Mouse (Mus musculus): ENCODE measurements around the gene Nhej1.

Nhej1 gene

GRCm38 (mm10) chr1:75125418-75125817, 418 bp upstream of the Nhej1 start:
- DNase-seq (ENCODE audit: low read depth) = no peak

DNA sequence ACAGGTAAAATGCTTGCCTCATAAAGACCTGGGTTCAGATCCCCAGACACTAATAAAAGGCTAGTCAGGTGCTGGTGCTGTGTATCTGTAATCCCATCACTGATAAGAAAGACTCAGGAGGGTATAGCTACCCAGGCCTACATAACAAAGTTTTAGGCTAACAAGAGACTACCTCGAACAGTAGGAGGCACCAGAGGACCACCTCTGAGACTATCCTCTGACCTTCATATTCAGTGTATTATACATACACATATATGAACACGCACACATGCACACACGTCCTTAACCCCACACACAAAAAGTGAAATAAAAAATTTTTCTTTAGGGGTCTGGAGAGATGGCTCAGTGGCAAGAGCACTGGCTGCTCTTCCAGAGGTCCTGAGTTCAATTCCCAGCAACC, 2.8 kb downstream of the Nhej1 start:
- no peak for DNase-seq (ENCODE audit: low read depth)

- no peak for DNase-seq (ENCODE audit: low read depth)
These were observed 72.9 kb downstream of the Nhej1 start for GRCm38 (mm10) chr1:75052091-75052490.

DNA sequence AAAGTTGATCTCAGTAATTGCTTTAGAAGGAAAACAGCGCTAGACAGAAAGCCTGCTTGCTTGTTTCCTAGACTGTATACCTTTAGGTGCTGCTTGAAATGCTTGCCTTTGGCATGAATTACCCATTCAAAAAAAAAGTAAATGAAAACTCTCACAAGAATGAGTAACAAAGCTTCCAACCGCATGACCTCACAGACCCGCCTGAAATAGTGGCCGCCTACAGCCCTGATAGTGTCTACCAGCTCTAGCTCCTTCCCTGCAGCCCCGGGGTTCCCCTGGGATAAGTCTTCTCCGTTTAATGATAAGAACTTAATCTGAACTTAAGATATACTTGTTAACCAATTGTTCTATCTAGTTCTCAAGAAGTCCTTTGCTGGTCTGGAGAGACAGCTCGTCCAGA, 73.6 kb downstream of the Nhej1 start:
- no peak for DNase-seq (ENCODE audit: low read depth)

DNA sequence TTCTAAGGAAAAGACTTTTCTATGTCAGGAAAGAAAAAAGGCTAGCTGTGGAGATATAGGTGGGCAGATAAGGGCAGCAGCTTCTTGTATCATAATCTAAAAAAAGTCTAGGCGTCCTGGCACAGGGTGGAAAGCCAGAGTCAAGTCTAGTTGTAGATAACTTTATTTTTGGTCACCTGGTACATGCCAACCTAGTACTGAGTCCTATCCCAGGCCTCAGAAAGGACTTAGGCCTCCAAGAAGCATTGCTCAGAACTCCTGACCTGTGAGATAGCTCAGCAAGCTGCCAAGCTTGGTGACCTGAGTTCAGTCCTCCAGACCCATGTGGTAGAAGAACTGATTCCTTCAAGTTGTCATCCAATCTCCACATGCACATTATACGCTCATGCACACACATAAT, 76.4 kb downstream of the Nhej1 start:
- no peak for DNase-seq (ENCODE audit: low read depth)

DNA sequence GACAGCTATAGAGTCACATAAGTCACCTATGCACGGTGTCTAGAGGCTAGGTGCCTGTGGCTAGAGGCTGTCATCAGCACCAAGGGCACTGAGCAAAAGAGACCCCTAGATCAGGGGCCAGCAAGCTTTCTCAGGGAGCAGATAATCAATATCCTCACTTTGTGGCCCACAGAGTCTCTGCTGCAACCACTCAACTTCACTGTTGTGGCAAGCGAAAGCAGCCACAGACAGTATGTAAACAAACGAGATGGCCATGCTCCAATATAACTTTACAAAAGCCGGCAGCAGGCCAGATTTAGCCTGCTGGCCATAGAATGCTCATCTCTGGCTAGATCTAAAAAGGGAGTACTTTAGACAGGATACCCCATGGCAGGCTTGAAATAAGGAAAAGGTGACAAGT, 77.0 kb downstream of the Nhej1 start:
- DNase-seq (ENCODE audit: low read depth) = no peak

- DNase-seq (ENCODE audit: low read depth) = no peak
These were observed 84.6 kb downstream of the Nhej1 start for GRCm38 (mm10) chr1:75040429-75040828.

DNA sequence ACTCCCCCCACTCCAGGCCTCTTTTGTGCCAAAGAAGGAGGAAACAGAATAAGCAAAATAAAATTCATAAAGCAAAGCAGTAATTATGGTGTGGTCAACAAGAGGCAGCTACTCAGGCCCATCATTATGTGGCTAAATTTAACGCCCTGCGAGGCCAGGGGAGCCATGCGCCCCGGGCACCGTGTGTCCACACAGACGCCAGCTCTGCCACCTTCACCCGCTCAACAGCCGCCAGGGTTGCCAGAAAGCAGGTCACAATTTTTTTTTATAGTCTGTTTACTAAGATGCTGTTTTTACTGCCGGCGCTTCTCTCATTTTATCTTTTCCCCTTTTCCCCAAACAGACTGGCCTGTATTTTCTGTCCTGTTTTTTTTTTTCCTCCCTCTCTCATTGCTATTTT, 93.0 kb downstream of the Nhej1 start:
- DNase-seq (ENCODE audit: low read depth) = no peak

GRCm38 (mm10) chr1:75027061-75027779, 97.8 kb downstream of the Nhej1 start:
- no peak for DNase-seq (ENCODE audit: low read depth)

DNA sequence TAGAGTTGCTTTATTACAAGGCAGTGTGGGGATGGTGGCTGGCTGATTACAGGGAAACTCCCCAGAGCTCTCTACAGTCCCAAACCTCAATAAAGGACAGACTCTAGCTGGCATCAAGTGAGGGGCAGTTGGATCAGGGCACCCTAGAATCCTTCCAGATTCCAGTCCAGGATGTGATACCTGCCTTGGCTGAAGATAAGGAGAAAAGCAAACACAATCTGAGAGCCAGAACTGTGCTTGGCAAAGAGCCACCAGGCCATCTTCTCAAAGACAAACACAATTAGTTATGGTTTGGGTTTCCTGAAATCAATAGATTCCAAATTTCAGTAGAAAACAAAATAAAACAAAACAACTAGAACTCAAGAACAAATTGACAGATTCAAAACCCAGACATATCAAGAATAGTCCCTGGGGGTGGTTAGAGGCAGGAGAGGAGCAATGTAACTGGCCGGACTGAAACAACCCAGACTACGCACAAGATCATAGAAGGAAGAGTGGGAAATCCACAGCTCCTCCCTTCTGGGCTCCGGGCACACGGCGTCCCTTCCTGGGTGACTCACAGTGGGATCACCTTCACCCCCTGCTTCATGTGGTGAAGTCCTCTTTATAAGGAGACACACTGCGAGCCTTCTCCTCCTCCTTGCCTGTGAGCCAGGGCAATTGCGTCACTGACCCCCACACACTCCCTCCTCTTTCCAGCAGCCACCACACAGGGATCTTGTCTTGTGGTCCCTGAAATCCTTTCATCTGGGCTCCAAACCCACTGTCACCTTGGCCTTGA, 100.4 kb downstream of the Nhej1 start:
- DNase-seq (ENCODE audit: low read depth) = no peak

DNA sequence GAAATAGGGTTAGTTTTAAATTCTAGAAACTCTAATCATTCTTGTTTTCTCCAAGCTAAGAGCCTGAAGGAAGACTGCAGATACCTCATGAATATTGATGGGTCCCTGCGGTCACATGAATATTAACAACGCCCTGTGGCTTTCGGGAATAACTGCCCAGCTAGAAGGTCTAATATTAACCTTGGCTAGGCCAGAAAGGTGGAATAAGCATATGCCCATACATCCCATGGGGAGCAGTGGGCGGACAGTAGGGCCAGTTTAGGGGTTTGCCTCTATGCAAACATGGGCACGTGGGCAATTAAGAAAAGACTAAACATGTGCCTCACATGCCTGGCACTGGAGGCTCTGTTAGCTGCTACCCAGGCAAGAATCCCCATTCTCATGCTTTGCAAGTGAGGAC, 102.8 kb downstream of the Nhej1 start:
- no peak for DNase-seq (ENCODE audit: low read depth)

DNA sequence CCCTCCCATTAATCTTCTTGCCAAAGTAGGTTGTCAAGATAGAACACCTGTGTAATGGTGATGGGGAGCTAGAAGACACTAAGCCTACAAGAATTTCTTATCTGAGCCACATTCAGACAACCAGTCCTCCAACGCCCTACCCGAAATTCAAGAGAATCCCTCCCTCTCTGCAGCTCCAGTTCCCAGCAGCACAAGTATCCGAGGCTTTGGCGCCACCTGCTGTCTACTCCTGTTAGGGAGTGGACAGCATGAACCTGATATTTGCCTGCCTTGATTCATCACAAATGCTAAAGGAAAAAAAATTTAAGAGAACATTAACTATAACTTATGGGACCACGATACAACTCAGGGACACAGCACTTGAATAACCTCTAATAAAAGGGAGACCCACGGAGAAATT, 108.2 kb downstream of the Nhej1 start:
- peak; percentile 46 for DNase-seq (ENCODE audit: low read depth)

GRCm38 (mm10) chr1:75015551-75016265, 109.3 kb downstream of the Nhej1 start:
- DNase-seq (ENCODE audit: low read depth) = no peak

DNA sequence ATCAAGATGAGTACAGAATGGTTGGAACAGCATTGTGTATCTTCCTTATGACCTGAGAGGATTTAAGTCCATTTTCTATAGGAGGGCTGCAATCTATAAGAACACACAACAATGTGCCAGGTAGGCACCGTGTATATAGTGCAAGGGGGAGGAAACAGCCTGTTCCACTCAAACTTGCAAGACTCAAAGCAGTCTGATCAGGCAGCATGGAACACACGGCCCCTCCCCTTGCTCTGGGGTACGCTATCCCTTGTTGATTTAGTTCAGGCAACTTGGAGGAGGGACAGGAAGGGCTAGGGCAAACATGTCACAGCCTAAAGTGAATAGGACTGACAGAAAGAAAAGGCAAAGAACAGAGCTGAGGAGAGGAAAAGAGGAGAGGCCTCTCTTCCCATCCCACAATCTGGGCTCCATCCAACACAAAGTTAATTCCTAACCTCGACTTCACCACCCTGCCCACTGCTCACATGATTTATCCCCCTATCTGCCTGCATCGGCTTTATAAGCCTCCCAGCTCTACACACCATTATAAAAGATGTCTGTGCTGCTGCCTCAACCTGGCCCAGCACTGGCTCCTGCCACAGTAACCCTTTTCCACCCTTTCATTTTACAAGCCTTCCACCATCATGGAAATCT, 110.7 kb downstream of the Nhej1 start:
- DNase-seq (ENCODE audit: low read depth) = no peak

DNA sequence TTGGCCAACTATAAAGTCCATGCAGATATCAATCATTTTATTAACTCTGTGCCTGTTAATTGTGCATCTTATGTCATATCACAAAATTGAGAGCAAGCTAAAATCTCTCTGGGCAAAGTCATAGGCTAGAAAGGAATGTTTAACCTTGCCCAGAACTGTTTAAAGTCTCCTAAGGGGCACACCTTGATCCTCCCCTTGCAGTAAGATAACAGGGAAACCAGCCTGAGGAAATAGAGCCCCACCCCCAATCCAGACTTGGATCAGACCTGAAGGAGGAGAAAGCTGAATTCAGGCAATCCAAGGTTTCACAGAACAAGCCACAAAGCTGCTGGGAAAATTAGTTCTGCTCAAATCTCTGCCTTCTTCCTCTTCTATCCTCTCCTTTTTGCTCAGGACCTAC, 114.2 kb downstream of the Nhej1 start:
- DNase-seq (ENCODE audit: low read depth) = no peak

DNA sequence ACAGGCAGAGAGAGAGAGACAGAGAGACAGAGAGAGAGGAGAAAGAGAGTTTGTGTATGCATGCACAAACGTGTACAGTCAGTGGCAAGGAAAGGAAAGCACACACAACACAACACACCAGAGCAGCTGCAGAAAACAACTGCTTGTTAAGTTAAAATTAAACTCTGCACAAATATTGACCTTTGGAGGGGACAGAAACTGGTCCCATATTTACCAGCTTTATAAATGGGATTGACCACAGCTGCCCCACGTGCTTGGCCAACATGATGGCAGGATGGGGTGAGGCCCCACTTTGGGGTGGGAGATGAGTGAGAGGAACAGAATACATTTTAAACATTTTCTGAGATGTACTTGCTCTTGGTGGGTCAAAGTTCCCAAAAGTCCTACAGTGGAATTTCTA, 114.8 kb downstream of the Nhej1 start:
- DNase-seq (ENCODE audit: low read depth) = no peak

DNA sequence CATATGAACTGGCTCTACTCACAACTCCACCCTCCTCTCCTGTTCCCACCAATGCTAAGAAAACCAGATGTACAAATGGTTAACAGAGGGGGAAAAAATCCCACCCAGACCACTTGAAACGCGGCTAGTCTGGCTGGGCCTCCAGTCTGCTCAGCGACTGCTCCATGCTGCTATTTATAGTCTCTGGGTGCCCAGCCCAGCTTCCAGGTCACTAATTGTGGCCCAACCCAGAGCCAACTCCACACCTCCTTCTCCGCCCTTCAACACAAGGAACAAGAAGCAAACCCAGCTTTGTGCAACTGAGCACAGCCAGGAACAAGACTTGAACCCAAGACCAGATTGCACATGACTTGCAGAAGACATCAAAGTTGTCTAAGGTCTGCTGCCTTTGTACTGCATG, 119.0 kb downstream of the Nhej1 start:
- no peak for DNase-seq (ENCODE audit: low read depth)

- DNase-seq (ENCODE audit: low read depth) = no peak
These were observed 123.8 kb downstream of the Nhej1 start for GRCm38 (mm10) chr1:75001183-75001582.

DNA sequence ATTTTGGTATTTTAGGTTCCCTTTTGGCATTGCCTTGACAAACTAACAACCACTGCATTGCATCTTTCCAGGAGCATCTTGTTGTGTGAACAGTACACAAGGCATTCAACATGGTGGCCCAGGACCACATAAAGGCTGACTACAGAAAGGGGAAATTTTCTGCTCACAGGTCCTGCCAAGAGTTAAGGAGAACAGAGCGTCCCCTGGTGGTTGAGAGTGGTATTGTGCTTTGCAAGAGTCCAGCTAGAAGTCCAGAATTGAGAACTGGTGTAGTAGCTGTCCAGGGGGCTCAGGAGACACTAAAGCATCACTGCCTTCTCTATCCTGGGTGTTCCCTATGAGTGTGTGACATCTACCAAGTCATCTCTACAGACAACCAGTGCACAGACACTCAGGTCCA, 124.5 kb downstream of the Nhej1 start:
- DNase-seq (ENCODE audit: low read depth) = peak; percentile 35

- no peak for DNase-seq (ENCODE audit: low read depth)
These were observed 125.8 kb downstream of the Nhej1 start for GRCm38 (mm10) chr1:74999173-74999572.

- no peak for DNase-seq (ENCODE audit: low read depth)
These were observed 127.8 kb downstream of the Nhej1 start for GRCm38 (mm10) chr1:74997231-74997630.

GRCm38 (mm10) chr1:74977001-74977400, 148.0 kb downstream of the Nhej1 start:
- no peak for DNase-seq (ENCODE audit: low read depth)

- no peak for DNase-seq (ENCODE audit: low read depth)
These were observed 149.1 kb downstream of the Nhej1 start for GRCm38 (mm10) chr1:74975936-74976335.

Data from c-Kit-positive CD71-positive TER-119-negative erythroid progenitor cells, embryonic 14.5 days (primary cell).